ENCODE assay signal across 9 mouse cellular contexts in genomic region chr19:25096986-25097385, GRCm38 (mm10).
DNase-seq lines count a peak whose midpoint lies in the region; ATAC-seq and TF ChIP-seq lines count a peak whose summit lies in the region.
"Had no signal": no experiment of that assay in that cellular context is flagged by ENCODE, and none has a peak within 500 bp of the region (broad histone marks: within the 10 kb centered on the region; RNA-seq: fewer than 3 reads in every experiment).

No protein-coding gene starts in this region.

- no peak for ATAC-seq in heart, embryonic 14.5 days (ENCODE audit: insufficient number of reproducible peaks, insufficient read depth, low FRiP score, low read depth)
- peak; percentile 63; the same call in 1 of the 2 replicates for ATAC-seq in stomach, embryonic 15.5 days (ENCODE audit: insufficient read depth, low FRiP score, low read depth)

- TF ChIP-seq CTCF in gastrocnemius, adult 2 months (IDR thresholded peaks at IDR 0.05): no peak

- no peaks in the 10 kb centered on the region for H3K9me3 ChIP-seq in heart, embryonic 14.5 days (ENCODE audit: control insufficient read depth, low read length)
- H3K9me3 ChIP-seq in stomach, embryonic 15.5 days: no peaks in the 10 kb centered on the region
- H3K9me3 ChIP-seq in hindbrain, embryonic 10.5 days: no peaks in the 10 kb centered on the region
- H3K9me3 ChIP-seq: lung, embryonic 15.5 days had no signal

- peak overlapping the region; percentile 27; the same call in 1 of the 2 replicates for H3K4me2 ChIP-seq in heart, embryonic 14.5 days (ENCODE audit: low read length)
- H3K4me2 ChIP-seq in stomach, embryonic 15.5 days: no peak overlapping the region
- H3K4me2 ChIP-seq: lung, embryonic 15.5 days had no signal

- intact Hi-C loops in gastrocnemius, adult 2 months (cut with DNase I): no loop called here
- intact Hi-C loops in gastrocnemius, postnatal 14 days (cut with DNase I; ENCODE audit: low total_unique reads): no loop called here
- intact Hi-C loops in left cerebral cortex, postnatal 36 days (cut with DNase I): no loop called here

- no peak overlapping the region for H3K4me3 ChIP-seq in gastrocnemius, adult 2 months
- H3K4me3 ChIP-seq in heart, embryonic 14.5 days (ENCODE audit: control insufficient read depth in 1 of 2, insufficient read depth in 1 of 2, low read depth in 1 of 2, low read length in 2 of 2): no peak overlapping the region
- no peak overlapping the region for H3K4me3 ChIP-seq in stomach, embryonic 15.5 days (replicated peaks)
- no peak overlapping the region for H3K4me3 ChIP-seq in hindbrain, embryonic 10.5 days
- H3K4me3 ChIP-seq: lung, embryonic 15.5 days had no signal

- peaks cover 6 to 22% of the 10 kb centered on the region in 2 experiments; a peak in 3 of 4 replicates for H3K4me1 ChIP-seq in heart, embryonic 14.5 days (ENCODE audit: control insufficient read depth in 2 of 2, insufficient read depth in 2 of 2, low read length in 2 of 2)
- no peaks in the 10 kb centered on the region; the same call in 1 of the 2 replicates for H3K4me1 ChIP-seq in stomach, embryonic 15.5 days
- H3K4me1 ChIP-seq in hindbrain, embryonic 10.5 days (replicated peaks): peaks cover 16% of the 10 kb centered on the region
- H3K4me1 ChIP-seq: lung, embryonic 15.5 days had no signal

- H3K27ac ChIP-seq in gastrocnemius, adult 2 months: no peak overlapping the region
- peak overlapping the region in 1 of 2 experiments; percentile 28; a peak in 1 of 4 replicates for H3K27ac ChIP-seq in heart, embryonic 14.5 days (replicated peaks in 1 of 2; ENCODE audit: control insufficient read depth in 1 of 2, insufficient read depth in 1 of 2, low read depth in 2 of 2, low read length in 2 of 2)
- 0 out of 2 replicates have a peak overlapping the region, but pooled peaks have one; percentile 13 for H3K27ac ChIP-seq in stomach, embryonic 15.5 days
- no peak overlapping the region; the same call in 1 of the 2 replicates for H3K27ac ChIP-seq in hindbrain, embryonic 10.5 days
- H3K27ac ChIP-seq: lung, embryonic 15.5 days had no signal

- peak; percentile 18 for DNase-seq in gastrocnemius, adult 2 months
- no peak for DNase-seq in gastrocnemius, postnatal 14 days
- peak; percentile 64 to 76 for DNase-seq in kidney, postnatal 25 days
- no peak for DNase-seq in hindbrain, embryonic 10.5 days (ENCODE audit: low spot score)
- no peak for DNase-seq in thymus, postnatal 36 days
- no peak for DNase-seq in left cerebral cortex, postnatal 36 days (ENCODE audit: low spot score in 2 of 2)

- H3K36me3 ChIP-seq in heart, embryonic 14.5 days (ENCODE audit: control insufficient read depth, insufficient read depth, low read length): no peaks in the 10 kb centered on the region
- no peaks in the 10 kb centered on the region for H3K36me3 ChIP-seq in stomach, embryonic 15.5 days
- no peaks in the 10 kb centered on the region for H3K36me3 ChIP-seq in hindbrain, embryonic 10.5 days
- H3K36me3 ChIP-seq: lung, embryonic 15.5 days had no signal

- no peaks in the 10 kb centered on the region for H3K27me3 ChIP-seq in heart, embryonic 14.5 days (ENCODE audit: control insufficient read depth, insufficient read depth, low read length)
- H3K27me3 ChIP-seq in stomach, embryonic 15.5 days (replicated peaks): no peaks in the 10 kb centered on the region
- no peaks in the 10 kb centered on the region for H3K27me3 ChIP-seq in hindbrain, embryonic 10.5 days (ENCODE audit: insufficient read depth, poor library complexity, severe bottlenecking)
- H3K27me3 ChIP-seq: lung, embryonic 15.5 days had no signal

- H3K9ac ChIP-seq in heart, embryonic 14.5 days (ENCODE audit: low read length): no peak overlapping the region
- no peak overlapping the region for H3K9ac ChIP-seq in stomach, embryonic 15.5 days
- H3K9ac ChIP-seq: lung, embryonic 15.5 days had no signal

- 19% methylated on average over 4 of the region's 4 CpGs for WGBS in heart, embryonic 14.5 days
- 38% methylated on average over 4 of the region's 4 CpGs for WGBS in stomach, embryonic 15.5 days
- 77% methylated on average over 4 of the region's 4 CpGs for WGBS in hindbrain, embryonic 10.5 days

Comparison
In these comparisons a context has a peak if more than half of its experiments do, and no peak if none do; other contexts are left out.
1. DNase-seq: peak in gastrocnemius, adult 2 months (single experiment) and kidney, postnatal 25 days (2 of 2); none in gastrocnemius, postnatal 14 days (single experiment), hindbrain, embryonic 10.5 days (single experiment), thymus, postnatal 36 days (0 of 2) and left cerebral cortex, postnatal 36 days (0 of 2).